Mouse (Mus musculus) liver, postnatal 0 days (tissue): ENCODE data around the gene Klkb1.

Source experiments
- CTCF ChIP-seq: sonication (generic); IDR thresholded peaks from 2 replicates; pipeline ENCODE4 v1.5.1; 2016; ENCODE audit warnings: antibody characterized with exemption, low read depth
- EP300 ChIP-seq: IDR thresholded peaks from 2 replicates; pipeline ENCODE4 v1.6.1; 2016; ENCODE audit warnings: antibody characterized with exemption, low read depth, mild to moderate bottlenecking

DNA sequence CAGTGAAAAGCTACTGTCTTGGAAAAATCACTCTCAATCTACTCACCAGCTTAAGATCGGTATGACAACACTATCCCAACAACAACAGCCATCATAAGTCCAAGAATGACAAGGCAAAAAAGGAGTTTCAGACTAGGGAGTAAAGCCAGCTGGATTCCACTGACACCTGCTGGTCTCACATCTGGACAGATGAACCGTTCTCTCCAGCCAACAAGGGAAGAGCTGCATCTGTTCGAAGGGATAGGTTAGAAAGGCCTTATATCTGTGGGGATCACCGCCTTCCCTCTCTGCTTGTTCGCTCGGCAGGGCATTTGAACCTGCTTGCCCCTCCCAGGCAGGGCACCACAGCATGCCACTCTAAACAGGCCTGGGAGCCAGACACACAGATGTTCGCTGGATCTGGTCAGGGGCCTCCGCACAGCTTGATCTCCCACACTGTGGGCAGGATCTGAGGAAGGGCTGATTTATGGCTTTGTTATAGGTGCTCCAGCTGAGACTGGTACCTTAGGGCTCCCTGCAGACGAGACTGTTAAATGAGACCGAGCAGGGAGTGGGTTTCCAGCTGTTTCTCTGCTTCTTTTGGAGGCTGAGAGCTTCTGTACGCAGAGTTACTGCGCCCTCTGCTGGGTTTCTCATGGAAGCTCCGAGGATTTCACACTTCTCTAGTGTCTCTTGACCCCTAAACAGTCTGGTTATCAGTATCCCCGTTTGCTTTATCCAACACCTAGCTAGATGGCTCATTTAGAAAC lies 58.3 kb downstream of the Klkb1 start:
- TF ChIP-seq CTCF (peak; percentile 66), EP300 (no peak)
